Mouse (Mus musculus) cerebellum, adult 2 months (tissue): ENCODE measurements at regions not wholly inside any gene's neighbourhood (a gene's known extent, or its start where the extent isn't known, plus 50 kb on each side); places are given as distances from the start of the nearest gene placed in this dataset.

Experiments used
- CTCF ChIP-seq: fragments of 200-500 bp; IDR thresholded peaks from 2 replicates; pipeline ENCODE4 v1.5.1; 2011; ENCODE audit warnings: low read depth, mild to moderate bottlenecking, control low read depth, low read length, moderate library complexity, borderline replicate concordance; ENCODE audit not compliant: insufficient read depth
- POLR2A ChIP-seq: fragments of 200-500 bp; IDR thresholded peaks from 2 replicates; pipeline ENCODE4 v1.6.1; 2011; ENCODE audit warnings: low read length, control low read depth, borderline replicate concordance; ENCODE audit not compliant: insufficient read depth

- TF ChIP-seq POLR2A = no peak
- TF ChIP-seq CTCF = no peak
Observed at GRCm38 (mm10) chr3:58090396-58090795, 242.5 kb upstream of the Pfn2 start.
